ENCODE assay signal across 8 mouse cellular contexts in the genomic region with DNA sequence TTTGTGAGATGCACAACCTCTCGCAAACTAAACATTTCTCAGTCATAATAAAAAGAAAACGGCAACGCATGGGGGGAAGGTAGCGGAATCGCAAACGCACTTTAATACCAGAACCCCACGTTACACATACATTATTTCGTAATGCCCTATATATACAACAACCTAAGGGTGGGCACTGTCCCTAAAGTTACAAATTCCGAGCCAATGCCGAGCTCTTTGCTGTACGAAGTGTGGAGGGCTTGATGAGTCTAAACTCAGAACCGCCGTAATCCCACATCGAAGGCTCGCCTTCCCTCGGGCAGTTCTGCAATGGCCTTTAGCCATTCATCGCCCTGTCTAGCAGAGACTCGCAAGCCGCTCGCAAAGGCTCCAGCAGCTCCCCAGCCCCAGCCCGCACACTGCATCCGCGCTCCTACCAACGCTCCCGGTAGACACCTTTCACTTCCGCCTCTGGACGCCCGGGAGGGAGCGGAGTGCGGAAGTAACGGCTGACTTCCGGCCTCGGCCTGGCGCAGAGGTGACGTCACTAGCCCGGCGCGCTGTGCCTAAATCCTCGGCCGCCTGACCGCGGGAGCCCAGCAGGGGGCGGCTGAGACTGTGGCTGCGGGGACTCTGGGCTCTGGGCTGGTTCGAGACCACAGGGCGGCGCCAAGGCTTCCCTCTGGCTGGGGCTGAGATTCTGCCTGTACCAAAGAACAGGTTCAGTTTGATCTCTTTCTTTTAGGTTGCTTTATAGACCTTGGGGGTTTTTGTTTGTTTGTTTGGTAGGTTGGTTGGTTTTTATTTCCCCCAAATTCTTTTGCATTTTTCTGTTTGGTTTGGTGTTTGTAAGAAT. TPM values are rescaled to one million over a fixed set of nuclear protein-coding genes. Genes with fewer than 3 reads are reported as not detected.
A peak's percentile ranks its signal among the peaks of the same experiment; 100 is the strongest.
DNase-seq lines count a peak whose midpoint lies in the region; ATAC-seq and TF ChIP-seq lines count a peak whose summit lies in the region.
"Not testable (repeated sequence)": the region's sequence is repeated elsewhere in the genome, so short reads cannot be mapped to it uniquely, and the experiment has no call there.

A gene (minus strand): TSS at position 475 of the 835 bp plus-strand sequence.

- not testable (repeated sequence) for TF ChIP-seq CTCF in ES-Bruce4 (IDR thresholded peaks at IDR 0.05; ENCODE audit: low read depth, low read length); liver, embryonic 14.5 days (IDR thresholded peaks at IDR 0.05; ENCODE audit: low read depth)

- not testable (repeated sequence) for H3K79me2 ChIP-seq in myocyte (ENCODE audit: control insufficient read depth, insufficient read depth)

- H3K4me1 ChIP-seq in ES-Bruce4 (ENCODE audit: control insufficient read depth, insufficient read depth, low read length); forebrain, embryonic 14.5 days (ENCODE audit: control insufficient read depth, insufficient read depth, low read length); liver, embryonic 14.5 days (replicated peaks; ENCODE audit: control insufficient read depth in 2 of 2, insufficient read depth in 2 of 2, low read length in 1 of 2); stomach, embryonic 16.5 days (ENCODE audit: control insufficient read depth, insufficient read depth, low read length): not testable (repeated sequence)

- peak within 1 kb of the TSS; percentile 75 for H3K9ac ChIP-seq in ES-Bruce4 (ENCODE audit: low read depth, poor library complexity, severe bottlenecking)
- H3K9ac ChIP-seq in forebrain, embryonic 14.5 days (ENCODE audit: low read length), result peak within 1 kb of the TSS; percentile 60
- H3K9ac ChIP-seq in liver, embryonic 14.5 days (replicated peaks), result peak within 1 kb of the TSS; percentile 82
- peak within 1 kb of the TSS; percentile 66 for H3K9ac ChIP-seq in stomach, embryonic 16.5 days (ENCODE audit: low read length)

- H3K27ac ChIP-seq in ES-Bruce4 (ENCODE audit: insufficient read depth, low read length); forebrain, embryonic 14.5 days (ENCODE audit: low read depth, low read length); liver, embryonic 14.5 days; stomach, embryonic 16.5 days (ENCODE audit: low read length): not testable (repeated sequence)

- H3K4me3 ChIP-seq in ES-Bruce4 (ENCODE audit: low read depth, low read length) (peak within 1 kb of the TSS; percentile 44), myocyte (peak within 1 kb of the TSS; percentile 29)
- peak within 1 kb of the TSS; percentile 39 for H3K4me3 ChIP-seq in forebrain, embryonic 14.5 days (ENCODE audit: low read depth, low read length)
- peak within 1 kb of the TSS; percentile 61 to 69 for H3K4me3 ChIP-seq in liver, embryonic 14.5 days (ENCODE audit: insufficient read depth in 1 of 2, low read depth in 2 of 2, low read length in 2 of 2)
- H3K4me3 ChIP-seq in stomach, embryonic 16.5 days (replicated peaks; ENCODE audit: low read length), result peak within 1 kb of the TSS; percentile 47

- not testable (repeated sequence) for H3ac ChIP-seq in myocyte (ENCODE audit: control insufficient read depth, insufficient read length)

- intact Hi-C loops in heart, postnatal 10 days (cut with DNase I), result loop anchor here (2.0 to 10.0 kb wide), 3 partner anchors 211 to 1021 kb away; a partner anchor contains a TSS

- H3K9me3 ChIP-seq in ES-Bruce4 (replicated peaks; ENCODE audit: control insufficient read depth, insufficient read depth, low read length, poor library complexity, severe bottlenecking); forebrain, embryonic 14.5 days (replicated peaks; ENCODE audit: control insufficient read depth, low read length); liver, embryonic 14.5 days (ENCODE audit: control insufficient read depth, low read length); stomach, embryonic 16.5 days (replicated peaks; ENCODE audit: control insufficient read depth, low read length): not testable (repeated sequence)

- H3K27me3 ChIP-seq in ES-Bruce4 (ENCODE audit: control insufficient read depth, insufficient read depth, low read length, poor library complexity, severe bottlenecking); forebrain, embryonic 14.5 days (replicated peaks; ENCODE audit: control insufficient read depth, insufficient read depth, low read length); liver, embryonic 14.5 days (ENCODE audit: control insufficient read depth, insufficient read depth, low read length); myocyte (ENCODE audit: control insufficient read depth, insufficient read depth, insufficient read length); stomach, embryonic 16.5 days (ENCODE audit: control insufficient read depth, insufficient read depth, low read length): not testable (repeated sequence)

- H3K36me3 ChIP-seq in ES-Bruce4 (ENCODE audit: control insufficient read depth, insufficient read depth, low read length, poor library complexity, severe bottlenecking); forebrain, embryonic 14.5 days (ENCODE audit: control insufficient read depth, insufficient read depth, low read length); liver, embryonic 14.5 days (replicated peaks; ENCODE audit: control insufficient read depth, insufficient read depth, low read depth); myocyte (ENCODE audit: control insufficient read depth, insufficient read depth); stomach, embryonic 16.5 days (ENCODE audit: control insufficient read depth, insufficient read depth, low read length): not testable (repeated sequence)

- H3K4me2 ChIP-seq in forebrain, embryonic 14.5 days (ENCODE audit: low read length), result peak within 1 kb of the TSS; percentile 71
- H3K4me2 ChIP-seq in liver, embryonic 14.5 days (ENCODE audit: low read depth), result peak within 1 kb of the TSS; percentile 83
- peak within 1 kb of the TSS; percentile 93 for H3K4me2 ChIP-seq in myocyte (ENCODE audit: low read depth)
- peak within 1 kb of the TSS; percentile 66 for H3K4me2 ChIP-seq in stomach, embryonic 16.5 days (ENCODE audit: low read depth, low read length)

- not testable (repeated sequence) for TF ChIP-seq EP300 in ES-Bruce4 (IDR thresholded peaks at IDR 0.05; ENCODE audit: insufficient read depth, low read depth, low read length); liver, embryonic 14.5 days (IDR thresholded peaks at IDR 0.05; ENCODE audit: low read depth)

- DNase-seq in cerebellum, adult 11-12 months, result peak; percentile 67
- DNase-seq in forebrain, embryonic 14.5 days (ENCODE audit: low spot score); liver, embryonic 14.5 days (ENCODE audit: low read depth in 3 of 3, low spot score in 3 of 3): not testable (repeated sequence)
- peak; percentile 36 to 37 for DNase-seq in heart, postnatal 10 days
- DNase-seq in kidney, postnatal 14 days, result peak; percentile 31

- WGBS in forebrain, embryonic 14.5 days, result 2% methylated on average over 9 of the region's 47 CpGs
- WGBS in liver, embryonic 14.5 days (ENCODE audit: insufficient replicate concordance), result under 1% methylated on average over 6 of the region's 47 CpGs
- 0% methylated on average over 6 of the region's 47 CpGs for WGBS in stomach, embryonic 16.5 days

- TF ChIP-seq POLR2A in ES-Bruce4 (IDR thresholded peaks at IDR 0.05; ENCODE audit: insufficient read depth, low read length); myocyte (IDR thresholded peaks at IDR 0.05; ENCODE audit: insufficient read length, low read depth): not testable (repeated sequence)

- ATAC-seq in forebrain, embryonic 14.5 days, result peak; percentile 100
- peak; percentile 100 for ATAC-seq in liver, embryonic 14.5 days (ENCODE audit: insufficient read depth)
- peak; percentile 99 for ATAC-seq in stomach, embryonic 16.5 days (ENCODE audit: insufficient read depth, low FRiP score)

RNA-seq across cellular contexts. Expression of the gene that starts here (rescaled TPM):
- polyA plus RNA-seq in ES-Bruce4 (2011; ENCODE audit: insufficient read depth, insufficient read length, low read depth, missing spikeins) (6.7 and 8.3 TPM in 2 replicates), myocyte (2012; fragmentation: generic; extraction: Trizol) (1.7 TPM)
- polyA plus RNA-seq in forebrain, embryonic 14.5 days (2014; fragmentation: Nextera tagmentation; extraction: Ambion mirVana), result 9.3 and 10.2 TPM in 2 replicates
- 1 to 10 TPM; 3.2 to 3.3 TPM for total RNA-seq in heart, postnatal 10 days (2021)
- polyA plus RNA-seq in liver, embryonic 14.5 days (2012; rRNA removed), result 1.8 and 3.5 TPM in 2 replicates
- polyA plus RNA-seq in liver, embryonic 14.5 days (2014; fragmentation: Nextera tagmentation; extraction: Ambion mirVana), result 4.2 and 4.9 TPM in 2 replicates
- polyA plus RNA-seq in stomach, embryonic 16.5 days (2015; fragmentation: Nextera tagmentation; extraction: Ambion mirVana), result 8.9 and 9.1 TPM in 2 replicates
